Mouse (Mus musculus) kidney, postnatal 0 days (tissue): ENCODE results near the gene Pcnx. TPM values are rescaled to one million over a fixed set of nuclear protein-coding genes. Genes with fewer than 3 reads are reported as not detected.

Experiments used
- ATAC-seq: fragments of 200-750 bp; cut with Nextera tagmentation; replicated peaks from 2 replicates; pipeline ENCODE4 v1.8.0; 2017; ENCODE audit warnings: low read depth, moderate number of reproducible peaks, moderate TSS enrichment, moderate library complexity; ENCODE audit not compliant: low FRiP score
- DNase-seq: peaks from one replicate; pipeline ENCODE4 v3.0.0-alpha.2; 2016; ENCODE audit warnings: low spot score
- H3K27ac ChIP-seq: fragments of 300-500 bp; sonication (generic); 2 replicates; pipeline ENCODE4 v1.5.1; 2014; ENCODE audit warnings: mild to moderate bottlenecking
- H3K27me3 ChIP-seq: fragments of 300-500 bp; sonication (generic); 2 replicates; pipeline ENCODE4 v1.6.1; 2014; ENCODE audit warnings: low read length, mixed read lengths; ENCODE audit not compliant: insufficient read depth
- H3K36me3 ChIP-seq: fragments of 300-500 bp; sonication (generic); 2 replicates; pipeline ENCODE4 v1.6.1; 2014; ENCODE audit warnings: low read length, mixed read lengths; ENCODE audit not compliant: insufficient read depth
- H3K4me1 ChIP-seq: fragments of 300-500 bp; sonication (generic); replicated peaks from 2 replicates; pipeline ENCODE4 v1.6.1; 2014; ENCODE audit warnings: antibody characterized with exemption, low read length, mixed read lengths; ENCODE audit not compliant: insufficient read depth
- H3K4me2 ChIP-seq: fragments of 300-500 bp; sonication (generic); 2 replicates; pipeline ENCODE4 v1.6.1; 2014; ENCODE audit warnings: mild to moderate bottlenecking, low read length, moderate library complexity, mixed read lengths
- H3K4me3 ChIP-seq: fragments of 300-500 bp; sonication (generic); replicated peaks from 2 replicates; pipeline ENCODE4 v1.5.1; 2014; ENCODE audit warnings: low read depth, low read length
- H3K9ac ChIP-seq: fragments of 300-500 bp; sonication (generic); 2 replicates; pipeline ENCODE4 v1.6.1; 2014; ENCODE audit warnings: low read depth, low read length
- H3K9me3 ChIP-seq: fragments of 300-500 bp; sonication (generic); replicated peaks from 2 replicates; pipeline ENCODE4 v1.6.1; 2016; ENCODE audit warnings: low read length, inconsistent platforms, mixed read lengths
- CTCF ChIP-seq: IDR thresholded peaks from 2 replicates; pipeline ENCODE4 v1.5.1; 2016; ENCODE audit warnings: antibody characterized with exemption, low read depth, mild to moderate bottlenecking, moderate library complexity
- WGBS: fragments of 180-500 bp; shearing (Covaris S2); extraction: QIAGEN DNeasy Blood & Tissue Kit; methylation state at CpG from one replicate; pipeline ENCODE4 v1.1.7; 2014; 5-methylcytosine and 5-hydroxymethylcytosine counted together
- polyA plus RNA-seq: library from polyadenylated mRNA; unstranded; fragments of >200 nt; fragmentation: Nextera tagmentation; extraction: Ambion mirVana; gene quantifications from 2 replicates; pipeline ENCODE4 v1.2.1, GENCODE M21; 2015

The Pcnx gene
- polyA plus RNA-seq, 1 experiment from 2014 or later, result 9.2 TPM

DNA sequence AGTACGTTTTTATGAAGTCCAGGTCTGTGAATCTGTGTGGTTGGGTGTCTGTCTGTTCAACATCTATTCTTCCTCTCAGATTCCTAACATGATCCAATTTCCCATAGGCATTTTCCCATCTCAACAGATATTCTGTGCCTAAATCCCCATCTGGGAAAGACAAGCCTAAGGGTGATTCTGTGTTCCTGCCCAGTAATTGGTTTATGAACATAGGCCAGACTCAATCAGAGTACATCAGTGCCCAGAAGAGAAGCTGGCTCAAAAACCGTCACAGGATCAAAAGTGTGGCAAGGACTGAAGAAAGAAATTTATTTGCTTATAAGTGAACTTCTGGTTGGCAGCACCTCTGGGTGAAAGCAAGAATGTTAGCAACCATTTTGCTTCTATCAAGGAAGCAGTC lies 7.3 kb upstream of the Pcnx start:
- DNase-seq (no peak), ATAC-seq (no peak)
- Histone ChIP-seq H3K27ac (no peak overlapping the region), H3K27me3 (no peaks in the 10 kb centered on the region), H3K4me1 (no peaks in the 10 kb centered on the region), H3K4me3 (no peak overlapping the region), H3K9me3 (no peaks in the 10 kb centered on the region), H3K9ac (no peak overlapping the region), H3K4me2 (no peak overlapping the region), H3K36me3 (no peaks in the 10 kb centered on the region)
- TF ChIP-seq CTCF, result no peak
- WGBS, result 92% methylated on average over 2 of the region's 2 CpGs

DNA sequence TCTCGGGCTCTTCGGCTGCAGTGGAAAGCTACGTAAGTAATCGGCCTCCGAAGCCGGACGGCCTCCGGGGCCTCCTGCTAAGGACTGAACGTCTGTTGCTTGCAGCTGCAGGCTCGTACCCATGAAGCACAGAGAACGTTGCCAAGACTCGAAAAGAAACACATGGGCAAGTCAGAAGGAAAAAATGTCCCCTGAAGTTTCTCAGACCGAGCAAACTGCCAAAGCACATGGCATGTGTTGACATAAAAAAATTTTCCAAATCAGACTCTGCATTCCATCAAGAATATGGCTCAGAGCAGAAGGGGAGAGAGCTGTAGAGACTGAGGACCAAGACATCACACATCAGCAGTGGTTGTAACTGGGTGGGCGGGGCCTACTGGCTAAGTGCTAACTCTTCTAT lies 6.8 kb upstream of the Pcnx start:
- no peaks in the 10 kb centered on the region for H3K4me1 ChIP-seq
- TF ChIP-seq CTCF, result no peak
- no peak overlapping the region for H3K27ac ChIP-seq
- no peak overlapping the region for H3K9ac ChIP-seq
- no peaks in the 10 kb centered on the region for H3K27me3 ChIP-seq
- ATAC-seq (no peak), DNase-seq (no peak)
- 82% methylated on average over 14 of the region's 14 CpGs for WGBS
- H3K4me2 ChIP-seq, result no peak overlapping the region
- no peaks in the 10 kb centered on the region for H3K36me3 ChIP-seq
- no peak overlapping the region for H3K4me3 ChIP-seq
- H3K9me3 ChIP-seq, result no peaks in the 10 kb centered on the region

DNA sequence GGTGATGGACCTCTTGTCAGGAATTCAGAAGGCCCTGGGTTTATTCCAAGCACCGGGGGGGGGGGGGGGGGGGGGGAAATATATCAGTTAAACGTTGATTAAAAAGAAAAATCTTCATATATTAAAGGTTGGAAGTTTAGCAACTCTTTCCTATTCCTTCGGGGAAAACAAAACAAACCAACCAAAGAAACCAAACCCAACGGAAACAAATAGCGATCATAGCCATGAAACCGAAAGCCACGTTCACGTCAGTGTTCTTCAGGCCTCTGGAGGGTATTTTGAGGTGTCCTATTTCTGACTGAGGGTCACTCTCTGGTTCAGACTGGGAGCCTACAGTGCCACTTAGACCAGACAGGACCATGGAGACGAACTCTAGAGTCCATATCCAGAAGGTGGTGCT lies 6.3 kb upstream of the Pcnx start:
- H3K27me3 ChIP-seq, result no peaks in the 10 kb centered on the region
- no peak overlapping the region for H3K9ac ChIP-seq
- no peaks in the 10 kb centered on the region for H3K9me3 ChIP-seq
- TF ChIP-seq CTCF, result no peak
- H3K4me3 ChIP-seq, result no peak overlapping the region
- ATAC-seq (no peak), DNase-seq (no peak)
- H3K4me1 ChIP-seq, result no peaks in the 10 kb centered on the region
- no peak overlapping the region for H3K27ac ChIP-seq
- no peaks in the 10 kb centered on the region for H3K36me3 ChIP-seq
- no peak overlapping the region for H3K4me2 ChIP-seq
- 70% methylated on average over 9 of the region's 9 CpGs for WGBS

DNA sequence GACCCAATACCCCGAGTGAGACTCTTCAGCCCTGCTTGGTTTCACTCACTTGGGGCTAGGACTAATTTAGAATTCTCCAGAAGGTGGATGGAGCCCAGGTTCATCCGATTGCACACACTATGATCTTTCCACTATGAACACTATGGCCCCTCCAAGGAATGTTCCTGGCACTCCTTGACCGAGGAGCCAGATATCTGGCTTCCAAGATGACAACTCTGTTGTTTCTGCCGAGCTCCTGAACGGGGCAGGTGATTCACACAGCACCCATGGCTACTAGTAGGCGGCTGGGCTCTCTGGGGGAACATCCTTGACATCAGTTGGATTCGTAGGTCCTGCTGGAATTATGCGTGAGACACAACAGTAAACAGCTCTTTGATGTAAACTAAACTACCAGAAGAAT lies 4.8 kb upstream of the Pcnx start:
- Histone ChIP-seq H3K4me3 (no peak overlapping the region), H3K4me2 (no peak overlapping the region), H3K9me3 (no peaks in the 10 kb centered on the region), H3K9ac (no peak overlapping the region), H3K27ac (no peak overlapping the region), H3K36me3 (no peaks in the 10 kb centered on the region), H3K4me1 (no peaks in the 10 kb centered on the region), H3K27me3 (no peaks in the 10 kb centered on the region)
- no peak for TF ChIP-seq CTCF
- WGBS, result 83% methylated on average over 8 of the region's 8 CpGs
- no peak for ATAC-seq
- no peak for DNase-seq

DNA sequence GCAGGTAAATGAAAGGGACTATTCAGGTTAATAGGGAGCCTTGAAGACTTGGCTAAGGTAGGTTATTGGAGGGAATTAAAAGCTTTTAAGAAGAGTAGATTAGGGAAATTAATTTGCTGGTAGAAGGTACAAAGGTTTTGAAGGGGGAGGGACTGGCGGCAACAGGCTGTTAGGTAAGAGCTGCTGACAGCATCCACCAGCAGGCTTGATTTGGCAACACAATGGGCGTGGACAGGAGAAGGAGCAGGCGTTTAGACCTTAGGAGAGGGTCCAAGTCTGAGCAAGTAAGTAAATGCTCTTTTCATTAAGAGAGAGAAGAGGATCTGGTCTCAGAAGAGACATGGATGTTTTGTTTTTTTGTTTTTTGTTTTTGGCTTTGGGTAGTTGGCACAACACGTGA lies 3.1 kb upstream of the Pcnx start:
- Histone ChIP-seq H3K36me3 (no peaks in the 10 kb centered on the region), H3K4me1 (peaks cover 4% of the 10 kb centered on the region; the same call in 1 of the 2 replicates), H3K4me2 (no peak overlapping the region), H3K9me3 (no peaks in the 10 kb centered on the region), H3K9ac (no peak overlapping the region), H3K27ac (no peak overlapping the region), H3K27me3 (no peaks in the 10 kb centered on the region), H3K4me3 (no peak overlapping the region)
- WGBS, result 44% methylated on average over 4 of the region's 4 CpGs
- DNase-seq (no peak), ATAC-seq (no peak)
- TF ChIP-seq CTCF, result no peak

DNA sequence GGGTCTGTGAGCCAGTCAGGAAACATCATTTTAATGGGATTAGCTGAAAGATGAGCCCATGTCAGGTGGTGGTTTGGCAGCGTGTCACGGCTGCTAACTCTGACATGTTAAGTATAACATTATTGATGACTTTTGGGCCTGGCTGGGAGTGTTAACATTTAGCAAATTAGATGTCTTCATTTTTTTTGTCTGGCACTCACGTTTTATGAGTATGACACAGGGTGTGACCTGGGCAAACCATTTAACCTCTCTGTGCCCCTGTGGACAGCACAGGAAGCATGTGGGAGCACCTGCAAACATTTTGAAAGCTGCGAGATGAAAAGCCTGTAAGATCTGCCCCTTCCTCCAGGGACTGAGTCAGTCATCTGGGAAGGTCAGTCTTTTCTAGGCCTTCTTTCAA lies 2.6 kb upstream of the Pcnx start:
- Histone ChIP-seq H3K4me3 (no peak overlapping the region), H3K9me3 (no peaks in the 10 kb centered on the region), H3K27me3 (no peaks in the 10 kb centered on the region), H3K4me1 (peaks cover 10% of the 10 kb centered on the region), H3K27ac (no peak overlapping the region), H3K36me3 (no peaks in the 10 kb centered on the region), H3K9ac (no peak overlapping the region), H3K4me2 (no peak overlapping the region)
- DNase-seq, result no peak
- 22% methylated on average over 4 of the region's 4 CpGs for WGBS
- ATAC-seq, result no peak
- TF ChIP-seq CTCF, result no peak

DNA sequence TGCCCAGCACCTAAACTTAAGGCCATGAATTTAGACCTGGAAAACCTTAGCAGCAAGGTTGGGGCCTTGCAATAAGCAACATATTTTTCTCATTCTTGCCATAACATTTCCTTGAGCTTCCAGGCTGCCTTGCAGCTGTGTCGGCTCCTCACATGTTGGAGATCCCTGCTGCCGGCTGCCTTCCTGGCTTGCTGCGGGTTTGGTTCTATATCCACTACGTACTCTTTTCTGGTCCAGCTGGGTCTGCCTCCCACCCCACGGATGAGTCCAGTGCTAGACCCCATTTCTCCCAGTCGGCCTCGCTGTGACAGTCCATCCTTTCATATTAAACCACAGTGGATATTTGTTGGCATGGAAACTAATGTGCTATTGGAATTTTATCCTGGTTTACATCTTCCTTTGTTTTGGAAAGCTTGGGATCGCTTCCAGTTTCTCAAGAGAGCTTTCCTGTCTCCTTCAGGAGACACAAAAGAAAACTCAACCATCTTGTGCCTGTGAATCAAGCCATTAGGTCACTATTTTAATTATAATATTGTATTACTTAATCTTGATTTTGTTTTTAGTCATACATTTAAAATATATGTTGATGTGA lies 1.7 kb upstream of the Pcnx start:
- H3K27me3 ChIP-seq, result no peaks in the 10 kb centered on the region
- H3K4me1 ChIP-seq, result peaks cover 15% of the 10 kb centered on the region
- H3K27ac ChIP-seq, result no peak overlapping the region
- no peak for TF ChIP-seq CTCF
- no peaks in the 10 kb centered on the region for H3K36me3 ChIP-seq
- WGBS, result 65% methylated on average over 8 of the region's 8 CpGs
- no peak overlapping the region for H3K9ac ChIP-seq
- ATAC-seq, result no peak
- H3K4me3 ChIP-seq, result no peak overlapping the region
- H3K9me3 ChIP-seq, result no peaks in the 10 kb centered on the region
- DNase-seq, result no peak
- H3K4me2 ChIP-seq, result no peak overlapping the region
